Mouse (Mus musculus): ENCODE data around the gene Nudt3. TPM values are rescaled to one million over a fixed set of nuclear protein-coding genes. Genes with fewer than 3 reads are reported as not detected.

The Nudt3 gene
- total RNA-seq, 1 experiment from 2014 or later: 113 TPM

DNA sequence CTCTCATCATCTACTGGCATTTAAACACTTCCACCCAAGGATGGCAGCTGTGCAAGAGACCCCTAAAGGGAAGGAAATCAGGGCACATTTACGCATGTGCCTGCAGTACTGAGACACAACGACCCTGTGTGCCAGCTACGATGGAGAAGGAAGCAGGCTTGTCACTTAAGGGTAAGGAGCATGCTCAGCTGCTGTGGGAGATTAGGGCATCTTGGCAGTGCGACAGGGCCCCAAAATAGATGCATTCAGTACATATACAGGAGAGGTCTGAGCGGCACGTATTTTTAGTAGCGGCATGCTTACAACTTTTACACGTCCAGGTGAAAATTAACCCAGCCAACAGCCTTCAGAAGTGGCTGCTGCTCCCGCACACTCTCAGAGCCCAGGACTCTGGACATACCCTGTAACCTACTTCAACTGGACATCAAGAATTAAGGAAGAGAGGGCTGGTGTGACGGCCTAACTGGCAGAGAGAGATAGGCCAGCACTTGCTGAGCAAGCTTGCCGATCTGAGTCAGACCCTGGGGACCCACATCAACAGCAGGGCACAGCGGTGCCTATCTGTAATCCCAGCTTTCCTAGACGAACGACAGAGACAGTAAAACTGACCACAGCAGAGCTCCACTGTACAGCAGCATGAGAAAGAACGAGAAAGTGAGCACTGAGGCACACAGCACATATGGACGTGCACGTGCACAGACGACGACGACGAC, 19.6 kb downstream of the Nudt3 start:
- ATAC-seq (replicated peaks; ENCODE audit: low read depth, poor library complexity, severe bottlenecking): peak; percentile 79

DNA sequence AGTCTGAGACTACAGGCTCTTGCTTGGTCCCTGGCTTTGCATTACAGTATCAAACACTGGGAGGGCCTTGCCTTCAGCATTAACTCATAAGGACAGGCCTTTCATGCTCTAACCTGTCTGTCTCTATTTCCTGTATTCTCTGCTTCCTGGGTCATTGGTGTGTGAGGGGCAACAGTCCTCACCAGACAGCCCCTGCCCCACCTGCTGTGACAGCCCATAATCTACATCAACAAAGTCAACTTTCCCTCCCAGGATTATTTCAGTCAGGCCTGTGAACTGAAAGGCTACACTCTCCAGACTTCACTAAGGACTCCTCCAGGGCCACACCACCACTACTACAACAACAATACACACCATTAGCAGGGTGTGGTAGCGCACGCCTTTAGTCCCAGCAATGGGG, 20.3 kb downstream of the Nudt3 start:
- ATAC-seq (replicated peaks; ENCODE audit: low read depth, poor library complexity, severe bottlenecking): no peak

DNA sequence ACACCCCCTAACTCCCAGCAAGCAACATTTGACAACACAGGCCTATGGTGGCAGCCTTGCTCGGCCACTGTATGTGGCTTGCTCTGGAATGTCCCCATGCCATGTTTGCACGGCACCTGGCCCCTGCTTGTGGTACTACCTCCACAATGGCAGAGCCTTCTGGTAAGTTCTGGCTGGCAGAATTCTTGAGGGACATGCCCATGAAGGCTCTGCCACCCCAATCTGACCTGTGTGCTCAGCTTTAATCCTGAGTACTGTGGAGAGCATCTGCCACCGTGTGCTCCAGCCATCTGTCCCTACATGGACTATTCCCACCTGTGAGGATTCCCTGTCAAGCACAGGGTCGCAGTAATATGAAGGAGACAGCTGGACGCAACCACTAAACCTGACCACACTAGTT, 22.4 kb downstream of the Nudt3 start:
- ATAC-seq (replicated peaks; ENCODE audit: low read depth, poor library complexity, severe bottlenecking): no peak

DNA sequence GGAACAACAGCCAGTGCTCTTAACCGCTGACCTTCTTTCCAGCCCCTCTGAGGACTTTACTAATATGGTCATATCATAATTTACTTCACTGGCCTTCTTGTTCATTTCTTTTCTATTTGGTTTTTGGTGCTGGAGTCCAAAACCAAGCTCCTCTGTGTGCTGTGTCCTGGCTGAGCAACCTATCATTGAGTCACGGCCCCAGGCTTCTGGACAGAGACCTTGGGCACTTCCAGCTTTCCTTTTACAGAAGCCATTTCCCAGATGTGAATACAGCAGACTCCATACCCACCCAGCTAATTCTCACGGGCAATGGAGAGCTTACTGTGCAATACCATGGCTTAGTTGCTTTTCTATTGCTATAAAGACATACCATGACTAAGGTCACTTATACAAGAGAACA, 23.0 kb downstream of the Nudt3 start:
- ATAC-seq (replicated peaks; ENCODE audit: low read depth, poor library complexity, severe bottlenecking): no peak

DNA sequence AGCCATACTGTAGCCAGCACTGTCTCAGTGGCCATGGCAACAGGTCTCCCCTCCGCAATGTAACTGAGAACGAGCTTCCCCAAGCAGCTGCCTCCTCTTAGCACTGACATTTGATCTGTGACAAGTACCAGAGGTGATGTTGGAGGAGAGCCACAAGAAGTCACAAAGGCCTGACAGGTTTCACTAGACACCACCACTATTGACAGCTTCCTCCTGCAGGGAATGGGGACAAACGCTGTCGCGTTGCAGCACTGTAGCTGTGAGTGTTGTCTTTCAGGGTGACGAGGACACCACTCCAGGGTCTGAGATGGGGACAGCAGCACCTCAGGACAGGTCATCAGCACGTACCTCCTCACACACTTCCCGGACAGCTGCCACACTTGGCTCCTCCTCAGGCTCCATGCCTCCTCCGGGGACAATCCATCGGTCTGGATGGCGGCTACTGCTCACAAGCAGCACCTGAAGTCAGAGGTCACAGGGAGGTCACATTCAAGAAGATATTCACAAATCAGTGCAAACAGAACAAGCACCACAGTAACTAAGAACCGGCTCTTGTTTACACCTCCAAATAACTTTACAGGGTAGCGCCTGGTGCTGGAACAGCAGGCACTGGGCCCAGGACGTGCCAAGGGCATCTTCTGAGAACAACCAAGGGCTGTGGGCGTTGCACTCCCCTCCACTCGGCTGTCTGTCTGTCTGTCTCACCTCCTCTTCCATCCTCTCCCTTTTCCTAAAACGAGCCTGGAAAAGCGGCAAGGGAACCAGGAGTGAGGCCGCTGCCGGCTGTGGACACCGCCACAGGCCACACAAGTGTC, 26.7 kb downstream of the Nudt3 start:
- no peak for ATAC-seq (replicated peaks; ENCODE audit: low read depth, poor library complexity, severe bottlenecking)

DNA sequence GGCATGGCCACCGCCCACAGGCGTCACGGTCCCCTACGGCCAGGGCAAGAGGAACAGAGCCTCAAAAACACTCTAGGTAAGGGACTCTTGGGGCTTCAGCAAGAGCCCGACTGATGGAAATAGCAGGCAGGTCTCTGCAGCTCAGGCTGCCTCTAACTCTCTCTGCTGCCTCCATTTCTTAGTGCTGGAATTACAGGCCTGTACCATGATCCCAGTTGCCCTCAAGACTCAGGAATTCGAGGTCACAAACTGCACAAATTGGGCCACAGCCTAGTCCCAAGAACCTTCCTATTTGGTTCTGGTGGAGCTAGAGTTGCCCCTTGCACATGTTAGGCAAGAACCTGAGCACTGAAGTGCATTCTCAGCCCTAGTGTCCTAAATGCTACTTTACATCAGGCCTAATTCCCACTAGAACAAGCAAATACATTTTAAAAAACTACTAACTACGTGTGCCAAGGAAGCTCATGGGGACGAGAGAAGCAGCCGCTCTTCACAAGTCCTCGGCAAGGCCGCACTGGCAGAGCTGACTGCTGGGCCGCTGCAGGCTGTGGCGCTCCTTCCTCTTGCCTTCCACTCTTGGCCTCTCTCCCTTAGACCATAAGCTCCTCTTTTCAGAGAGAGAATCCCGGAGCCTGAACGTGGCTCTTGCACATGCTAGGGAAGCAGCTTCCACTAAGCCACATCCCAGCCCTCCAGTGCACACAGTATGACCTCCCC, 27.5 kb downstream of the Nudt3 start:
- ATAC-seq (replicated peaks; ENCODE audit: low read depth, poor library complexity, severe bottlenecking): no peak

DNA sequence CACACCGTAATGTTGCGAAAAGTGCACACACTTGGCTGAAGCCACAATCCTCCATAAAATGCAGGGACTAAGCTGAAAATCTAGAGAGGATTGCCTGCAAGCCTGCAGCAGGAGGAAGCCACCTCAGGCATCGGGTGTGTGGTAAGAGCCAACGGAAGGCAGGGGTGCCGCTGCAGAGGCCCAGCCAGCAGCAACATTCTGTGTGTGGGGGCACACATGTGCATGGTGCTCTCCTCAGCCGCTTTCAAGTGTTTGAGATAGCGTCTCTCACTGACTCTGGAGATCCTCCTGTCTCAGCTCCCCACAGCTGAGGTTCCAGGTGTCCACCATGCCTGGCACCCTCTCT, 30.8 kb downstream of the Nudt3 start:
- ATAC-seq (replicated peaks; ENCODE audit: low read depth, poor library complexity, severe bottlenecking): no peak

DNA sequence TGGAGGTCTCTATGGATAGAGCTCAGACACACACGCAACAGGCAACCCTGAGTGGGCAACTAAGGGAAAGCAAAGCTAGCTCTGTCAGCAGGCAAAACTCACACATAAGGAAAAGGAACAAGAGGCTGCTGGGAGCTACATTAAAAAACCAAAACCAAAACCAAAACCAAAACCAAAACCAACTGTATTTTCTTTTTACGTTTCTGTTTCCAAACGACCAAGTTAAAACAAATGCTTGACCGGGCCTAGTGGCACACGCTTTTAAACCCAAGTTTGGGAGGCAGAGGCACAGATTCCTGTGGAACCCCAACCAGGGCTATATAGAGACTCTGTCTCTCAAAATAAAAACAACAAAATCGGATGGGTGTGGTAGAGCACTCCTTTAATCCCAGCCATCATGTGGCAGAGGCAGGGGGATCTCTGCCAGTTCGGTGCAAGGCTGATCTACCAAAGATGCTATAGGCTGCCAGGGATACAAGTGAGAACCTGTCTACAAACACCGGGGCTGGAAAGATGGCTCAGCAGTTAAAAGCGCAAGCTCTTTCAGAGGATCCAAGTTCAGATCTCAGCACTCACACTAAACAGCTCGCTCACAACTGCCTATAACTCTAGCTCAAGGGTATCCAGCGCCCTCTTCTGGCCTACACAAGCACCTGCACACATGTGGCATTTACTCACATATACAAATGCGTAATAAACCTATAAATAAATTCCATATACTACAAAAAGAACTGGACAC, 31.3 kb downstream of the Nudt3 start:
- no peak for ATAC-seq (replicated peaks; ENCODE audit: low read depth, poor library complexity, severe bottlenecking)

DNA sequence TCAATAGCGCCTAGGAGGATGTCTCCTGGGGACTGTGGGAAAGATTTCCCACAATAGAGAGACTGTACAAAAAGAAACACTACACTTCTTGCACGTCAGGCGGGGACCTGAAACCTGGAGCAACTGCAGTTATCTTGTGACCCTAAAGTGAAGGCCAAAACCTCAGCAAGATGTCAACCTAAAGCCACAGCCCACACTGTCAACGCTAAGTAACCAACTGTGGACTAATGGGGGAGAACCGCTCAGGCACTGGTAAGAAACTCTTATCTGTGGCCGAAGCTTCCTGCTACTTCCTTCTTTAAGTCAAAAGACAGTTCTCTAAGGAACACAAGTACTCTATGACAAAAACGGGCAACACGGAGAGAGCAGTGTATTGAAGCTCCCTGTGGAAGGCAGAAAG, 35.1 kb downstream of the Nudt3 start:
- ATAC-seq (replicated peaks; ENCODE audit: low read depth, poor library complexity, severe bottlenecking): peak; percentile 86

DNA sequence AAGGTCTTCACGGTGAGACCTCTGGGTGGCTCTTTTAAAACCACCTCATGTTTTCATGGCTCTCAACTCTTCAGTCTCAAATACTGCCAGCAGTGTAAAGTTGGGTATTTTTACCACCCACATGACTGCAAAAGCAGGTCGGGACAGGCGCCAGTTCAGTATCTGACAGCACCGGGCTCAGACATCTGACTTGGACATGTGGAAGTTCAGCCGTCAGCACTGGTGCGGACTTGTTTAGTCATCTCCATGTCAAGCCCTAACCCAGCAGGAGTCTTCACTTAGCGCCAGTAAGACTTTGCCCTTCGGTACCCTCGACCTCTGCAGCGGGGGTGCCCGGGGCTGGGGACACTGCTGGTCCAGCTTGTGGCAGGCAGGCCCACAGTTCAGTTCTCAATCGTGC, 36.0 kb downstream of the Nudt3 start:
- no peak for ATAC-seq (replicated peaks; ENCODE audit: low read depth, poor library complexity, severe bottlenecking)

DNA sequence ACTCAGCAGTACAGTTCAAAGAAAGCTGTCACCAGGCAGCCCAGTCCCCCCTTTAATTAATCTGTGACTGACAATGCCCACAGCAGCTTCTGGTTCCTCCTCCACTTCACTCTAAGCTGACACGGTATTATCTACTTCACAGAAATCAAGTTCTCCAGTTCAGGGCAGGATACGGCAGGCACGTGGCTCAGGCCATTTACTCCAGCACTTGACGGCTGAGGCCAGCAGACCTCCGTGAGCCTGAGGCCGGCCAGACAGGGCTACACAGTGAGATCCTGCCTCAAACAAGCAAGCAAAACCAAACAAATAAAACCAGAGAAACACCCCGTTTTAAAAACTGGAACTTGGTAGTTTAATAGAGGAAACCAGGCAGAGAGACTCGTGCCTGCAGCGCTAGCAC, 36.6 kb downstream of the Nudt3 start:
- no peak for ATAC-seq (replicated peaks; ENCODE audit: low read depth, poor library complexity, severe bottlenecking)

DNA sequence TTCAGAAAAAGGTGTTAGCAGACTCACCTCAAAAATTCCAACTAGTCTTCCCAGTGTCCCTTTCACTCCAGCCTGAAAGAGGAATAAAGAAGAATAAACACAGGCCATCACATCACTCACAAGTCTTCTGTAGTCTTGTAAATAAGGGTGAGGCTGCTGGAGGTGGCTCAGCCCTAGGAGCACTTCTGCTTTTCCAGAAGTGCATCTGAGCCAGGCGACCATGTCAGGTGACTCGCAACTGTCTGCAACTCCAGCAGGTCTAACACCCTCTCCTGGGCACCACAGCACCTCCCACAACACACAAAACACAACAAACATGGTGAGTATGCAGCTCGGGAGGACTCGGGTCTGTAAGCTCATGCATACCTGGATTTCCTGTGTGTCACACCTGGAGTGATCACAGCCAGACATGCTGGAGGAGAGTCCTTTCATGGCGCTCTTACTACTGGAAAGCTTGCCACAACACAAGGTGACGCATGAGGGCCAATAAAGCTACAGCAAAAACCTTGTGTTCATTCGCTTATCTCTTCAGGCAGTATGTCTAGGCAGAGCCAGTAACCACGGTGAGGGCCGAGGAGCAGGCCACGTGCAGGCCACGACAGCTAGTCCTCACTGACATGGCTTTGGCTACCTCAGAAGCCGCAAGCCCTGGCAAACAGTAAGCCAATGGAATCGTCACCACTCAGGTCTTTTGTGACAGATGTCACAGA, 40.0 kb downstream of the Nudt3 start:
- 0 out of 2 replicates have a peak, but pooled peaks have one; percentile 38 for ATAC-seq (replicated peaks; ENCODE audit: low read depth, poor library complexity, severe bottlenecking)

DNA sequence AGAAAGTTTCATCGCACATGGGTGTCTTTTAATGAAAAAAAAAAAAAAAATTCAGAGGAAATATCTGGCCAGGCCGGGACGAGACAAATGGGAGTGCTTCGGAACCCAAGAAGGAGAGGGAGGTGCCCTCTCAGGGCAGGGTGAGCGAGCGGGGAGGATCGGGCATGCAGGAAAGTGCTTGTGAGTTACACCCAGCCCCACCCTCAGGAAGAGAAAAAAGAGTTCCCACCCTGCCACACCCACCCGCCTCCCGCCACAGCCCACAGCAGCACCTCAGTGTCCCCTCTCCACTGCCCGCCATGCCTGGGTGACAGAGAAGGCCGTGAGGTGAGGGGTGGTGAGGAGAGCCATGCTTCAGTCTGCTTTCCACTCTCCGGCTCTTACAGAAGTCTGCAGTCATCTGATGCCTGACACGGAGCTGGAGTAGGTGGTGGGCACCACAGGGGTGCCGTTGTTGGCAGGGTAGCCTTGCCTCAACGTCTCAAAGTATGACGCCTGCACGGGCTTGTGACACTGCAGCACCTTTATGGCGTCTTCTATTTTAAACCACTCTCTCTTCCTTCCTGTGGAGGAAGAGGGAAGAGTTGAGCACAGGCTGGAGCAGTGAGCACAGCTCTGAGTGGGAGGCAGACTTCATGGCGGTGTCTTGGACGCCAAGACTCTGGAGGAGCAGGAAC, 42.8 kb downstream of the Nudt3 start:
- ATAC-seq (replicated peaks; ENCODE audit: low read depth, poor library complexity, severe bottlenecking): no peak

DNA sequence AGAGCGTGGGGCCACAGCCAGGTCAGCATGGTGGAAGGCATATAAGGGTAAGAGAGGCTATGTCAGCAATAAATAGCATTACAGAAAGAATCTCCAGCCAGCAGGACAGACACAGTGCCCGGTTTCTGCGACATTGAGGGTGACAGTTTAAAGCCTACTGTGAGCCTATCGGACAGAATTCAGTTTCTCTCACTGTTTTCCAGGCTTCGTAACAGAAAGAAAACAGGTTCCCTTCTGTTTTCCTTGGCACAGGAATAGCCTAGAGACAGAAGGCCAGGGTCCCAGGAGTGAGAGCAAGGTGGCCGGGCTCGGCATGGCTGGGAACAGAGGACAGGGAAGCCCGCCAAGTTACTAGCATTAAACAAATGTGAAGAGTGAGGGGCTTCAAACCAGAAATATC, 43.5 kb downstream of the Nudt3 start:
- ATAC-seq (replicated peaks; ENCODE audit: low read depth, poor library complexity, severe bottlenecking): no peak

DNA sequence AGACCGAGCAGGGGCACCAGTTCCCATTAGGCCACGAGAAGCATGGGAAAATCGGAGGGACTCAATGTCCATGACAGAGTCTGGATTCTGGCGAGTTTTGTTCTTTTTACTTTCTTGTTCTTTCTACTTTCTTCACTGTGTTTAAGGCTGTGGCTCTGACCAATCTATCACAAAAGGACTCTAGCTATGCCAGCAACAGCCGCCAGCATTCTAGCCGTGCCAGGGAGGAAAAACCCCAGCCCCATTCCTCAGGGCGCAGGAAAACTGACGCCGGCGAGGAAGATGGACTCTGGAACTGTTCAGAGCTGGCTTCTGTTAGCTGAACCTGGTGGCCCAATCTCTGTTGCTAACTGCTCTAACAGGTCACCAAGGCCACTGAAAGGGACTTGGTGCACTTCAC, 44.8 kb downstream of the Nudt3 start:
- no peak for ATAC-seq (replicated peaks; ENCODE audit: low read depth, poor library complexity, severe bottlenecking)

DNA sequence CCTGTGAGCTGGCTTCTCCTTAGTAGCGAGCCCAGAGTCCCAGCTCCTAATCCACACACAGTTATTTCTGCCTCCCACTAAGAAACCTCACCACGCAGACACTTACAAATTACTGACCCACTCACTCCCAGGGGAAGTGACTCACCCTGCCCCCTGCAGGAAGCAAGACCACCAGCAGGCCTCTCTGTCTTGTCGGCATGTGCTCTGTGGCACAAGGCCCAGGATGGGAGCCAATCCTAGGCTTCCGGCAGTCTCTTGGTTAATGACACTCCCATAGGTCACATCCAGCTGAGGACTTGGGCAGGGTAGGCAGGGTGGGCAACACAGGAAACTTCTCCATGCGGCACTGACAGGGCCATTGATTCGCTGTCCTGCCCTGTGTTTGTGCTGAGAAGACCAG, 45.8 kb downstream of the Nudt3 start:
- ATAC-seq (replicated peaks; ENCODE audit: low read depth, poor library complexity, severe bottlenecking): peak; percentile 51; the same call in 1 of the 2 replicates

DNA sequence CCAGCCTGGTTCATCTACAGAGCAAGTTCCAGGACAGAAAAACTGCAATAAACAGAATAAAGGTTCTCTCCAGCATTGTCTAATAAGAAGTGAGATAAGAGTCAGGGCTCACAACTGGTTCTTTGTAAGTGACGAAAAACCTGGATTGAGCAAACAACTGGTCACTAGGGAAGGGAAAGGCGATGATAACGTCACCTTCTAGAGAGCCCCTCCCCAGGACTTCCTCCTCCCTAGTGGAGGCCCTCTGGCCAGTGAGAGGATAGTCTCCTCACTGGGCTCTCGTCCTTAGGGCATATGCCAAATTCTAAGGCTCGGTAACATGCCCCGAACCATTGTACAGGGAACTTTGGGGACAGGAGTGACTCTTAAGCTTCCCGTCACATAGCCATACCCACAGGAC, 47.2 kb downstream of the Nudt3 start:
- no peak for ATAC-seq (replicated peaks; ENCODE audit: low read depth, poor library complexity, severe bottlenecking)

DNA sequence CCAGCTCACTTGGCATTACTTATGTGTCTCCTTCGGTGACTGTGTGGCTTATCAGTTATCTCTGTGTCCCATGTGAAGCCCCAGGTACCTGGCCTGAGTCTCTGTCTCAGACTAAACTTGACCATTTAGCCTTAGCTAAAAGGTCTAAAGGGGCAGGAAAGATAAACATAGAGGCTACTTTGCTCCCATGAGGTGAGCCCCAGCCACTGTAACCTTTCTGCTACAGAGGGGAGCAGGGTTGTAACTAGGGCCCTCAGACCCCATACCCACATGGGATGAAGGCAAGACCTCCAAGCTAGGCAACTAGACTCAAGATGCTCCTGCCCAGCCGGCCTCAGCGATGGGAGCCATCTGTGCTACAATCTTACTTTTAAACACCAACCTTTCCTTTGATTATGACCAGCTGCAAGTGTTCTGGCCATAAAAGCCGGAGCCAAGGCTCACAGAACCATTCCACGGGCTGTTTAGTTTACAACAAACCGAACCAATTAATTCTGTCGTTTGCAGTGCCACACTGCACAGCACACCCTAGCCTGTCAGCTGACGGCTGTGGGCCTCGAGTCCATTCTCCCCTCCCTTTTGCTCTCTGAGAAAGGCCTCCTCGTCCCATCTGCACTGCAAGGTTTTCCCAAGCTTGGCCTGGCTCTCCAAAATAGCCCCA, 48.0 kb downstream of the Nudt3 start:
- no peak for ATAC-seq (replicated peaks; ENCODE audit: low read depth, poor library complexity, severe bottlenecking)
